Mouse (Mus musculus): ENCODE data around the gene Ptpn5. TPM values are rescaled to one million over a fixed set of nuclear protein-coding genes. Genes with fewer than 3 reads are reported as not detected.

Ptpn5 gene
- total and polyA plus RNA-seq, 3 experiments: 0.11 TPM; not detected in 2

DNA sequence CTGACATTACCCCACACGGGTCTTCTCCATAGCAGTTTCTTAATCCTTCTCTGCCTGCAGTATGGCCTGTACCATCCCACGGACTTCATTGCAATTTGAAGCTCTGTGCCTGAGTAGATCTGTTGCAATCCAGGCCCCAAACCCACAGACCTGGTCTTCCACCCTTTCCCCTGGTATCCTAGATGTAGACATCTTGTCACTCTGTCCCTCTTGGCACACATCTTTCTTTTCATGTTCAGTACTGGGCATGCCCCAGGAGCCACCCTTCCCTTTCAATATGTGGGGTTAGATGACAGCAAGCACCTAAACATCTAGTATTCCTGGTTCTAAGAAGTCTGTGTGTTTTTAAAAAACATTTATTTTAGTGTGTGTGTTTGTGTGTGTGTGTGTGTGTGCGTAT, 91.8 kb downstream of the Ptpn5 start:
- H3K4me3 ChIP-seq (ENCODE audit: low read depth, low read length): no peak overlapping the region
- no peak for TF ChIP-seq GATA1 (IDR thresholded peaks at IDR 0.05; ENCODE audit: borderline replicate concordance, low read length)
- TF ChIP-seq CTCF (IDR thresholded peaks at IDR 0.05; ENCODE audit: low read depth, low read length): no peak
- TF ChIP-seq GATA2 (IDR thresholded peaks at IDR 0.05; ENCODE audit: borderline replicate concordance, low read depth, low read length): no peak
- H3K9me3 ChIP-seq (replicated peaks): no peaks in the 10 kb centered on the region
- peaks cover 60% of the 10 kb centered on the region for H3K27me3 ChIP-seq (ENCODE audit: insufficient read depth, low read length)
- no peaks in the 10 kb centered on the region for H3K36me3 ChIP-seq (replicated peaks)
- peaks cover 3% of the 10 kb centered on the region; the same call in 1 of the 2 replicates for H3K4me1 ChIP-seq (ENCODE audit: insufficient read depth, low read depth, low read length)
- ATAC-seq (ENCODE audit: extremely low read depth, insufficient number of reproducible peaks, low FRiP score, poor library complexity, severe bottlenecking) (no peak), DNase-seq (ENCODE audit: low spot score) (no peak)

DNA sequence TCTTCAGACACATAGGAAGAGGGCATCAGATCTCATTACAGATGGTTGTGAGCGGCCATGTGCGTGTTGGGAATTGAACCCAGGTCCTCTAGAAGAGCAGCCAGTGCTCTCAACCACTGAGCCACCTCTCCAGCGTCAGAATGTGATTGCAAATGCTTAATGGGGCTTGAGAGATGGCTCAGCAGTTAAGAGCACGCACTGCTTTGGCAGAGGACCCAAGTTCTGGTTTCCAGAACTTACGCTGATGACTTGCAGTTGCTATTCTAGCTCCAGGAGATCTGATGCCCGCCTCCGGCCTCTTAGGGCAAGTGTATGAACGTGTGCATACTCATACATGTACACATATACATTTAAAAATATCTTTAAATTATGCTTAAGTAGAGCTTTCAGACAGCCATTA, 98.1 kb downstream of the Ptpn5 start:
- Histone ChIP-seq H3K9me3 (replicated peaks) (no peaks in the 10 kb centered on the region), H3K4me1 (ENCODE audit: insufficient read depth, low read depth, low read length) (no peaks in the 10 kb centered on the region), H3K36me3 (replicated peaks) (no peaks in the 10 kb centered on the region), H3K4me3 (ENCODE audit: low read depth, low read length) (no peak overlapping the region), H3K27me3 (ENCODE audit: insufficient read depth, low read length) (peaks cover 40% of the 10 kb centered on the region)
- DNase-seq (ENCODE audit: low spot score) (no peak), ATAC-seq (ENCODE audit: extremely low read depth, insufficient number of reproducible peaks, low FRiP score, poor library complexity, severe bottlenecking) (no peak)
- TF ChIP-seq GATA1 (IDR thresholded peaks at IDR 0.05; ENCODE audit: borderline replicate concordance, low read length): no peak

DNA sequence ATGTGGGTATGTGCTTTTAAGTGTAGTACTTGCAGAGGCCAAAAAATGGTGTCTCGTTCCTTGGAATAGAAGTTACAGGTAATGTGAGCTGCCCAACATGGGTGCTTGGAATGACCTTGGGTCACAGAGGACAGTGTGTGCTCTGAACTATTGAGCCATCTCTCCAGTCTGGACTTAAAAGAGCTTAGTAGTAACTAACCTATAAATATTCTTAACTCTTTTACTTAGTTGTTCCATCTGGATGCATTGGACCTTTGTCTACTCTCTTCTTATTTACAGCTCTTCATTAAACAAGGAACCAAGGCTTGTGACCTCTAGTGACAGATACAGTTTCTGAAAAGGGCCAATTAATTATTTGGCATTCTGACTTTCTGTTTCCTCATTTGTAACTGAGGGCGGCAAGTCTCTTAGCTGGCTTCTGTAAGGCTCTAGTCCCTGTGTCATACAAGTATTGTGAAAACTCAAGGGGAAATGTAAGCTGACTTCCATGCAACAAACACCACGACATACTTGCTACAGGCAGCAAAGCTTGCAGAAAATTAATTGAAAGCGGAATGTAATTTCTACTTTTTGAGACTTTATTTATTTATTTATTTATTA, 98.6 kb downstream of the Ptpn5 start:
- H3K4me3 ChIP-seq (ENCODE audit: low read depth, low read length): no peak overlapping the region
- ATAC-seq (ENCODE audit: extremely low read depth, insufficient number of reproducible peaks, low FRiP score, poor library complexity, severe bottlenecking) (no peak), DNase-seq (ENCODE audit: low spot score) (no peak)
- no peak for TF ChIP-seq POLR2AphosphoS5 (IDR thresholded peaks at IDR 0.05; ENCODE audit: insufficient replicate concordance, low read depth, low read length)
- no peak for TF ChIP-seq GATA1 (IDR thresholded peaks at IDR 0.05; ENCODE audit: borderline replicate concordance, low read length)
- TF ChIP-seq GATA2 (IDR thresholded peaks at IDR 0.05; ENCODE audit: borderline replicate concordance, low read depth, low read length): no peak
- H3K9me3 ChIP-seq (replicated peaks): no peaks in the 10 kb centered on the region
- no peaks in the 10 kb centered on the region for H3K36me3 ChIP-seq (replicated peaks)
- peaks cover 39% of the 10 kb centered on the region for H3K27me3 ChIP-seq (ENCODE audit: insufficient read depth, low read length)
- H3K4me1 ChIP-seq (ENCODE audit: insufficient read depth, low read depth, low read length): no peaks in the 10 kb centered on the region

DNA sequence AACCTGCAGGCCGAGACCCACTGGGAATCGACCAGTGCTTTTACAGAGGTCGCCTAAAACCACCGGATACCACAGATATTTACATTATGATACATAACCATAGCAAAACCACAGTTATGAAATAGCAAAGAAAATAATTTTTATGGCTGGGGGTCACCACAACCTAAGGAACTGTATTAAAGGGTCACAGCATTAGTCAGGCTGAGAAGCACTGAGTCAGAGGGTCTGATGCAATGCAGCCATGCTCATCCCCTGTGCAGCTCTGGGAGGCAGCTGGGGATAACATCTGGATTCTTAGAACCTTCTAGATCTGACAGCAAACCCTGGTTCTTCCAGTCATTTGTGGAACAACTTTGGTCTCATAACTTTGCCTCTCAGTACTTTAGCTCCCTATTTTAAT, 102.1 kb downstream of the Ptpn5 start:
- Histone ChIP-seq H3K9me3 (replicated peaks) (no peaks in the 10 kb centered on the region), H3K36me3 (replicated peaks) (no peaks in the 10 kb centered on the region), H3K4me3 (ENCODE audit: low read depth, low read length) (no peak overlapping the region), H3K27me3 (ENCODE audit: insufficient read depth, low read length) (peaks cover 41% of the 10 kb centered on the region), H3K4me1 (ENCODE audit: insufficient read depth, low read depth, low read length) (no peaks in the 10 kb centered on the region)
- TF ChIP-seq TAL1 (conservative IDR thresholded peaks at IDR 0.05; ENCODE audit: low read depth, low read length) (no peak), GATA1 (IDR thresholded peaks at IDR 0.05; ENCODE audit: borderline replicate concordance, low read length) (no peak), CTCF (IDR thresholded peaks at IDR 0.05; ENCODE audit: low read depth, low read length) (no peak), GATA2 (IDR thresholded peaks at IDR 0.05; ENCODE audit: borderline replicate concordance, low read depth, low read length) (no peak), POLR2AphosphoS5 (IDR thresholded peaks at IDR 0.05; ENCODE audit: insufficient replicate concordance, low read depth, low read length) (no peak)
- DNase-seq (ENCODE audit: low spot score) (no peak), ATAC-seq (ENCODE audit: extremely low read depth, insufficient number of reproducible peaks, low FRiP score, poor library complexity, severe bottlenecking) (no peak)

DNA sequence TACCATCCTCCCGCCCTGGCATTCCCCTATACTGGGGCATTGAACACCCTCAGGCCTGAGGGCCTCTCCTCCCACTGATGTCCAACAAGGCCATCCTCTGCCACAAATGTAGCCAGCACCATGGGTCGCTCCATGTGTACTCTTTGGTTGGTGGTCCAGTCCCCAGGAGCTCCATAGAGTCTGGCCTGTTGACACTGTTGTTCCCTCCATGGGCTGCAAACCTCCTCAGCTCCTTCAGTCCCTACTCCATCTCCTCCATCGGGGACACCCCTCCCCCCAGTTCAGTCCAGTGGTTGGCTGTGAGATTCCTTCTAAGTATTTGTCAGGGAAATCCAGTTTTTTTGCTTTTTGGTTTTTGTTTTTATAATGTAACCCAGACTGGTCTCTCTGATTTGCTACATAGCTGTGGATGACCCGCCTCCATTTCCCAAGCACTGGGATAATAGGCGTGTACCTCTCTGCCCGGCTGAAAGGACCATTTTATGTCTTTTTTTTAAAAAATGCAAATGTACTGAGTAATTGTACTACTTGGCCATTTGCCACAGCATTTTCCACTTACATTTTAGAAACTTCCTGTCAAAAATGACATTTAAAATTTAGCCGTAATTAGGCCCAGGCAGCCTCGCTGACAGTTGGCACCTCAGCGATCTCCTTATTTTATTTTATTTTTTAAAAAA, 102.8 kb downstream of the Ptpn5 start:
- Histone ChIP-seq H3K4me1 (ENCODE audit: insufficient read depth, low read depth, low read length) (no peaks in the 10 kb centered on the region), H3K4me3 (ENCODE audit: low read depth, low read length) (no peak overlapping the region), H3K9me3 (replicated peaks) (no peaks in the 10 kb centered on the region), H3K36me3 (replicated peaks) (no peaks in the 10 kb centered on the region), H3K27me3 (ENCODE audit: insufficient read depth, low read length) (peaks cover 41% of the 10 kb centered on the region)
- ATAC-seq (ENCODE audit: extremely low read depth, insufficient number of reproducible peaks, low FRiP score, poor library complexity, severe bottlenecking) (no peak), DNase-seq (ENCODE audit: low spot score) (no peak)
- TF ChIP-seq GATA1 (IDR thresholded peaks at IDR 0.05; ENCODE audit: borderline replicate concordance, low read length): no peak
- TF ChIP-seq TAL1 (conservative IDR thresholded peaks at IDR 0.05; ENCODE audit: low read depth, low read length): no peak
- TF ChIP-seq POLR2AphosphoS5 (IDR thresholded peaks at IDR 0.05; ENCODE audit: insufficient replicate concordance, low read depth, low read length): no peak
- TF ChIP-seq CTCF (IDR thresholded peaks at IDR 0.05; ENCODE audit: low read depth, low read length): no peak
- no peak for TF ChIP-seq GATA2 (IDR thresholded peaks at IDR 0.05; ENCODE audit: borderline replicate concordance, low read depth, low read length)

Other genes starting within 250 kb of the Ptpn5 start
- gene Tsg101, start 213.7 kb downstream of the Ptpn5 start, total RNA-seq (2014; fragmentation: Nextera tagmentation): 166 and 220 TPM in 2 replicates
- 39.9 and 42.9 TPM in 2 replicates for gene Tsg101, start 213.7 kb downstream of the Ptpn5 start, total RNA-seq (2017)
- 50.9 and 53.3 TPM in 2 replicates for gene Tsg101, start 213.7 kb downstream of the Ptpn5 start, polyA plus RNA-seq (2012)
- gene Uevld, start 175.2 kb downstream of the Ptpn5 start, total RNA-seq (2014; fragmentation: Nextera tagmentation): 14.5 and 18.1 TPM in 2 replicates
- gene Uevld, start 175.2 kb downstream of the Ptpn5 start, total RNA-seq (2017): 8.1 and 8.6 TPM in 2 replicates
- gene Uevld, start 175.2 kb downstream of the Ptpn5 start, polyA plus RNA-seq (2012): 0.11 and 0.18 TPM in 2 replicates
- not detected in 2 replicates for gene Gm9999, start 150.1 kb downstream of the Ptpn5 start, total RNA-seq (2014; fragmentation: Nextera tagmentation)
- 0.76 TPM in 1 of 2 replicates, not detected in the other for gene Gm9999, start 150.1 kb downstream of the Ptpn5 start, total RNA-seq (2017)
- gene Gm9999, start 150.1 kb downstream of the Ptpn5 start, polyA plus RNA-seq (2012): not detected in 2 replicates
- gene Spty2d1, start 125.3 kb downstream of the Ptpn5 start, total RNA-seq (2014; fragmentation: Nextera tagmentation): 36.4 and 41.9 TPM in 2 replicates
- gene Spty2d1, start 125.3 kb downstream of the Ptpn5 start, total RNA-seq (2017): 22.2 and 24.4 TPM in 2 replicates
- gene Spty2d1, start 125.3 kb downstream of the Ptpn5 start, polyA plus RNA-seq (2012): 6.0 and 6.7 TPM in 2 replicates
- 7.1 TPM in 1 of 2 replicates, not detected in the other for gene Tmem86a, start 83.1 kb downstream of the Ptpn5 start, total RNA-seq (2014; fragmentation: Nextera tagmentation)
- not detected in 2 replicates for gene Tmem86a, start 83.1 kb downstream of the Ptpn5 start, total RNA-seq (2017)
- 0.04 and 0.05 TPM in 2 replicates for gene Tmem86a, start 83.1 kb downstream of the Ptpn5 start, polyA plus RNA-seq (2012)
- not detected in 2 replicates for gene Mrgpra6, start 71.2 kb upstream of the Ptpn5 start, total RNA-seq (2014; fragmentation: Nextera tagmentation)
- 0.17 TPM in 1 of 2 replicates, not detected in the other for gene Mrgpra6, start 71.2 kb upstream of the Ptpn5 start, total RNA-seq (2017)
- gene Mrgpra6, start 71.2 kb upstream of the Ptpn5 start, polyA plus RNA-seq (2012): not detected in 2 replicates
- not detected in 2 replicates for gene Mrgpra9, start 119.2 kb upstream of the Ptpn5 start, total RNA-seq (2014; fragmentation: Nextera tagmentation)
- gene Mrgpra9, start 119.2 kb upstream of the Ptpn5 start, total RNA-seq (2017): 0.46 TPM in 1 of 2 replicates, not detected in the other
- gene Mrgpra9, start 119.2 kb upstream of the Ptpn5 start, polyA plus RNA-seq (2012): not detected in 2 replicates
- not detected in 2 replicates for gene Mrgpra1, start 220.6 kb upstream of the Ptpn5 start, total RNA-seq (2014; fragmentation: Nextera tagmentation)
- 0.27 TPM in 1 of 2 replicates, not detected in the other for gene Mrgpra1, start 220.6 kb upstream of the Ptpn5 start, total RNA-seq (2017)
- not detected in 2 replicates for gene Mrgpra1, start 220.6 kb upstream of the Ptpn5 start, polyA plus RNA-seq (2012)